Mouse (Mus musculus): Measurements from ENCODE around the gene Zcwpw1. TPM values are rescaled to one million over a fixed set of nuclear protein-coding genes. Genes with fewer than 3 reads are reported as not detected.
"Not testable (repeated sequence)": the region's sequence is repeated elsewhere in the genome, so short reads cannot be mapped to it uniquely, and the experiment has no call there.

The Zcwpw1 gene
- polyA plus RNA-seq, 1 experiment from 2014 or later = 31.8 TPM

GRCm38 (mm10) chr5:137864008-137864407 is 76.4 kb downstream of the Zcwpw1 start:
- not testable (repeated sequence) for H3K27ac ChIP-seq; H3K36me3 ChIP-seq; H3K27me3 ChIP-seq; H3K9me3 ChIP-seq (replicated peaks); H3K4me2 ChIP-seq; H3K4me3 ChIP-seq (replicated peaks); ATAC-seq (replicated peaks; ENCODE audit: low FRiP score); H3K9ac ChIP-seq; H3K4me1 ChIP-seq
- WGBS = 88% methylated on average over 1 of the region's 1 CpGs

- not testable (repeated sequence) for ATAC-seq (replicated peaks; ENCODE audit: low FRiP score); H3K27ac ChIP-seq
- 62% methylated on average over 2 of the region's 2 CpGs for WGBS
Measured at GRCm38 (mm10) chr5:137868600-137868999, 81.0 kb downstream of the Zcwpw1 start.

GRCm38 (mm10) chr5:137871644-137872380 is 84.2 kb downstream of the Zcwpw1 start, which contains the start of gene Pilrb2:
Gene Pilrb2, minus strand, starts transcription at chr5:137871815.
- ATAC-seq (replicated peaks; ENCODE audit: low FRiP score); H3K4me2 ChIP-seq; H3K27me3 ChIP-seq; H3K9ac ChIP-seq; H3K27ac ChIP-seq; H3K4me3 ChIP-seq (replicated peaks); H3K9me3 ChIP-seq (replicated peaks); H3K36me3 ChIP-seq; H3K4me1 ChIP-seq: not testable (repeated sequence)
- WGBS = 58% methylated on average over 3 of the region's 3 CpGs

More at GRCm38 (mm10) chr5:137868600-137868999, 81.0 kb downstream of the Zcwpw1 start:
- not testable (repeated sequence) for H3K36me3 ChIP-seq; H3K4me2 ChIP-seq; H3K9ac ChIP-seq; H3K4me3 ChIP-seq (replicated peaks); H3K9me3 ChIP-seq (replicated peaks); H3K4me1 ChIP-seq; H3K27me3 ChIP-seq

Other genes starting within 250 kb of the Zcwpw1 start
- 0.40 and 1.8 TPM in 2 replicates for gene Actl6b, start 234.3 kb upstream of the Zcwpw1 start, polyA plus RNA-seq (2015; fragmentation: Nextera tagmentation; extraction: Ambion mirVana)
- gene Tfr2, start 218.0 kb upstream of the Zcwpw1 start, polyA plus RNA-seq (2015; fragmentation: Nextera tagmentation; extraction: Ambion mirVana) = 0.42 and 0.99 TPM in 2 replicates
- 26.6 and 30.2 TPM in 2 replicates for gene Mospd3, start 186.7 kb upstream of the Zcwpw1 start, polyA plus RNA-seq (2015; fragmentation: Nextera tagmentation; extraction: Ambion mirVana)
- gene Pcolce, start 174.0 kb upstream of the Zcwpw1 start, polyA plus RNA-seq (2015; fragmentation: Nextera tagmentation; extraction: Ambion mirVana) = 135 and 139 TPM in 2 replicates
- 0.16 and 0.17 TPM in 2 replicates for gene Fbxo24, start 158.8 kb upstream of the Zcwpw1 start, polyA plus RNA-seq (2015; fragmentation: Nextera tagmentation; extraction: Ambion mirVana)
- gene Lrch4, start 158.7 kb upstream of the Zcwpw1 start, polyA plus RNA-seq (2015; fragmentation: Nextera tagmentation; extraction: Ambion mirVana) = 47.4 and 50.6 TPM in 2 replicates
- 10.4 and 13.1 TPM in 2 replicates for gene Gm20605, start 158.6 kb upstream of the Zcwpw1 start, polyA plus RNA-seq (2015; fragmentation: Nextera tagmentation; extraction: Ambion mirVana)
- 8.2 and 10.5 TPM in 2 replicates for gene Sap25, start 146.5 kb upstream of the Zcwpw1 start, polyA plus RNA-seq (2015; fragmentation: Nextera tagmentation; extraction: Ambion mirVana)
- 0.80 and 0.82 TPM in 2 replicates for gene Irs3, start 142.1 kb upstream of the Zcwpw1 start, polyA plus RNA-seq (2015; fragmentation: Nextera tagmentation; extraction: Ambion mirVana)
- 18.9 and 23.1 TPM in 2 replicates for gene Agfg2, start 103.1 kb upstream of the Zcwpw1 start, polyA plus RNA-seq (2015; fragmentation: Nextera tagmentation; extraction: Ambion mirVana)
- 1.8 and 2.1 TPM in 2 replicates for gene Nyap1, start 46.2 kb upstream of the Zcwpw1 start, polyA plus RNA-seq (2015; fragmentation: Nextera tagmentation; extraction: Ambion mirVana)
- gene Tsc22d4, start 42.1 kb upstream of the Zcwpw1 start, polyA plus RNA-seq (2015; fragmentation: Nextera tagmentation; extraction: Ambion mirVana) = 111 and 126 TPM in 2 replicates
- 25.9 and 33.2 TPM in 2 replicates for gene Ppp1r35, start 8.9 kb upstream of the Zcwpw1 start, polyA plus RNA-seq (2015; fragmentation: Nextera tagmentation; extraction: Ambion mirVana)
- 9.2 and 10.4 TPM in 2 replicates for gene Mepce, start 143 bp upstream of the Zcwpw1 start, polyA plus RNA-seq (2015; fragmentation: Nextera tagmentation; extraction: Ambion mirVana)
- 1.3 and 2.4 TPM in 2 replicates for gene Pilra, start 48.5 kb downstream of the Zcwpw1 start, polyA plus RNA-seq (2015; fragmentation: Nextera tagmentation; extraction: Ambion mirVana)
- 0.33 and 0.66 TPM in 2 replicates for gene Pilrb1, start 70.3 kb downstream of the Zcwpw1 start, polyA plus RNA-seq (2015; fragmentation: Nextera tagmentation; extraction: Ambion mirVana)
- gene Pilrb2, start 84.0 kb downstream of the Zcwpw1 start, polyA plus RNA-seq (2015; fragmentation: Nextera tagmentation; extraction: Ambion mirVana) = 0.54 and 1.1 TPM in 2 replicates
- 0.06 and 0.10 TPM in 2 replicates for gene Cyp3a13, start 133.8 kb downstream of the Zcwpw1 start, polyA plus RNA-seq (2015; fragmentation: Nextera tagmentation; extraction: Ambion mirVana)
- 0.05 TPM in 1 of 2 replicates, not detected in the other for gene Gjc3, start 175.3 kb downstream of the Zcwpw1 start, polyA plus RNA-seq (2015; fragmentation: Nextera tagmentation; extraction: Ambion mirVana)
- gene Azgp1, start 193.7 kb downstream of the Zcwpw1 start, polyA plus RNA-seq (2015; fragmentation: Nextera tagmentation; extraction: Ambion mirVana) = not detected in 2 replicates
- not detected in 2 replicates for gene Smok3a, start 233.5 kb downstream of the Zcwpw1 start, polyA plus RNA-seq (2015; fragmentation: Nextera tagmentation; extraction: Ambion mirVana)
- not detected in 2 replicates for gene Smok3b, start 233.6 kb downstream of the Zcwpw1 start, polyA plus RNA-seq (2015; fragmentation: Nextera tagmentation; extraction: Ambion mirVana)

Data from kidney, embryonic 15.5 days (tissue).